Mouse (Mus musculus): Measurements from ENCODE around the gene Det1. TPM values are rescaled to one million over a fixed set of nuclear protein-coding genes. Genes with fewer than 3 reads are reported as not detected.

Gene Det1
- polyA plus RNA-seq, 1 experiment, result 13.6 TPM

- Histone ChIP-seq H3K4me3 (ENCODE audit: control insufficient read depth, low read depth, low read length) (no peak overlapping the region), H3K4me1 (ENCODE audit: control insufficient read depth, insufficient read depth, low read length) (no peaks in the 10 kb centered on the region), H3K36me3 (ENCODE audit: control insufficient read depth, insufficient read depth, low read length) (peaks cover 6% of the 10 kb centered on the region), H3K27ac (ENCODE audit: control insufficient read depth, insufficient read depth, low read depth, low read length) (no peak overlapping the region), H3K27me3 (ENCODE audit: control insufficient read depth, insufficient read depth, low read length) (no peaks in the 10 kb centered on the region)
- no peak for TF ChIP-seq CTCF (IDR thresholded peaks at IDR 0.05; ENCODE audit: control insufficient read depth, insufficient read depth, insufficient replicate concordance, low read depth, low read length)
- no peak for TF ChIP-seq POLR2A (IDR thresholded peaks at IDR 0.05; ENCODE audit: control insufficient read depth, low read depth, low read length)
These were observed 68.3 kb downstream of the Det1 start for GRCm38 (mm10) chr7:78778741-78779140.

Other genes starting within 250 kb of the Det1 start
- gene Ntrk3, start 109.3 kb downstream of the Det1 start, polyA plus RNA-seq (2012; rRNA removed), result 7.7 and 7.8 TPM in 2 replicates
- gene Mrps11, start 64.1 kb downstream of the Det1 start, polyA plus RNA-seq (2012; rRNA removed), result 55.0 and 70.9 TPM in 2 replicates
- gene Mrpl46, start 63.7 kb downstream of the Det1 start, polyA plus RNA-seq (2012; rRNA removed), result 13.7 and 16.0 TPM in 2 replicates
- gene Aen, start 48.6 kb upstream of the Det1 start, polyA plus RNA-seq (2012; rRNA removed), result 9.3 and 10.3 TPM in 2 replicates
- gene Isg20, start 66.2 kb upstream of the Det1 start, polyA plus RNA-seq (2012; rRNA removed), result 275 and 277 TPM in 2 replicates
- gene Acan, start 206.2 kb upstream of the Det1 start, polyA plus RNA-seq (2012; rRNA removed), result 0.22 and 0.34 TPM in 2 replicates